Mouse (Mus musculus): ENCODE results near the gene Rab25. TPM values are rescaled to one million over a fixed set of nuclear protein-coding genes. Genes with fewer than 3 reads are reported as not detected.
"Not testable (repeated sequence)": the region's sequence is repeated elsewhere in the genome, so short reads cannot be mapped to it uniquely, and the experiment has no call there.

Rab25 gene
- polyA plus RNA-seq (2015; fragmentation: Nextera tagmentation; extraction: Ambion mirVana): 0.13 and 0.29 TPM in 2 replicates

DNA sequence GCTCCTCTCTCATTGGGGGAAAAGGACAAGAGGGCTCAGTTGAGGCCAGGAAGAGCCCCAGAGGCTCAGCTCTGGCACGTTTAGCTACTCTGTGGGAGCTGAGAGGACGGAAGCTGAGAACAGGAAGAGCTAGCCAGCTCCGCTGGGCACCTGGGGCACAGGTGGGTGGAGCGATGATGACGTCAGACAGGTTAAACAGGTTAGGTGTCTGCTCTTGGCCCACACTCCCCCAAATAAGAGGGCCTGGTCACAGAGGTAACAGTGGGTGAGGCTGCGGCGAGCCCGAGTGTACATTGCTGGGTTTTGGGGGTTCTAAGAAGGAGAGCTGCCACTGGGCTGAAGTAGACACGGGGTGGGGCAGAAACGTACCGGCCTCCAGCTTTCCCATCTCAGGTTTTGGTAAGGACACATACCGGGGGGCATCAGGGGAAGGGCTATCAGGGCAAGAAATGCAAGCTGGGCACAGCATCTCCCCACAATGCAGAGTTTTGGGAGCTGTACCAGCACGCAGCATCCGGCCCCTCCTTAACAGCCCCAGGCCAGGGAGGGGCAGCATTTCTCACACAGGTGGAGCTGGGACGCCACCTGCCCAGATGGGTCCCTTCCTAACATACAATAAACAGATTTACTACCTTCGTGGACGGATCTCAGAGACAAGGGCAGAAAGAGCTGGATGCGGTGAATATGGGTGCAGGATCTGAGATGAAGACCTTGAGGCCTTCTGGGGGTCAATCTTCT lies at the start of gene Rab25:
Gene Rab25 (minus strand): TSS at position 121 of the 738 bp plus-strand sequence.
- H3K27ac ChIP-seq (ENCODE audit: low read depth): no peak within 1 kb of the TSS

DNA sequence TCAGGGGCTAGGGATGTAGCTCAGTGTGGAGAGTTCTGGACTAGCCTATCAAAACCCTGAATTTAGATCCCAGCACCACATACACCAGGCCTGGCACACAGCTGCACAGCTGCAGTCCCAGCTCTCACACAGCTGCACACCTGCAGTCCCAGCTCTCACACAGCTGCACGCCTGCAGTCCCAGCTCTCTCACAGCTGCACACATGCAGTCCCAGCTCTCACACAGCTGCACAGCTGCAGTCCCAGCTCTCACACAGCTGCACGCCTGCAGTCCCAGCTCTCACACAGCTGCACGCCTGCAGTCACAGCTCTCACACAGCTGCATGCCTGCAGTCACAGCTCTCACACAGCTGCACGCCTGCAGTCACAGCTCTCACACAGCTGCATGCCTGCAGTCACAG lies 48.4 kb upstream of the Rab25 start:
- WGBS (ENCODE audit: insufficient replicate concordance): 84% methylated on average over 4 of the region's 4 CpGs

More for the DNA sequence above, at the start of gene Rab25:
- Histone ChIP-seq H3K27me3 (ENCODE audit: insufficient read depth, low read length) (no peaks in the 10 kb centered on the region), H3K9me3 (ENCODE audit: low read length) (no peaks in the 10 kb centered on the region), H3K4me2 (ENCODE audit: low read depth, low read length) (no peak within 1 kb of the TSS), H3K9ac (replicated peaks) (no peak within 1 kb of the TSS), H3K4me1 (ENCODE audit: insufficient read depth) (peaks cover 15% of the 10 kb centered on the region), H3K4me3 (ENCODE audit: low read depth, low read length) (no peak within 1 kb of the TSS), H3K36me3 (replicated peaks; ENCODE audit: insufficient read depth, low read length) (no peaks in the 10 kb centered on the region)
- ATAC-seq (no peak), DNase-seq (no peak)
- no peak for TF ChIP-seq EP300 (IDR thresholded peaks at IDR 0.05; ENCODE audit: low read depth)
- no peak for TF ChIP-seq CTCF (IDR thresholded peaks at IDR 0.05; ENCODE audit: low read depth)
- 75% methylated on average over 18 of the region's 18 CpGs for WGBS (ENCODE audit: insufficient replicate concordance)

DNA sequence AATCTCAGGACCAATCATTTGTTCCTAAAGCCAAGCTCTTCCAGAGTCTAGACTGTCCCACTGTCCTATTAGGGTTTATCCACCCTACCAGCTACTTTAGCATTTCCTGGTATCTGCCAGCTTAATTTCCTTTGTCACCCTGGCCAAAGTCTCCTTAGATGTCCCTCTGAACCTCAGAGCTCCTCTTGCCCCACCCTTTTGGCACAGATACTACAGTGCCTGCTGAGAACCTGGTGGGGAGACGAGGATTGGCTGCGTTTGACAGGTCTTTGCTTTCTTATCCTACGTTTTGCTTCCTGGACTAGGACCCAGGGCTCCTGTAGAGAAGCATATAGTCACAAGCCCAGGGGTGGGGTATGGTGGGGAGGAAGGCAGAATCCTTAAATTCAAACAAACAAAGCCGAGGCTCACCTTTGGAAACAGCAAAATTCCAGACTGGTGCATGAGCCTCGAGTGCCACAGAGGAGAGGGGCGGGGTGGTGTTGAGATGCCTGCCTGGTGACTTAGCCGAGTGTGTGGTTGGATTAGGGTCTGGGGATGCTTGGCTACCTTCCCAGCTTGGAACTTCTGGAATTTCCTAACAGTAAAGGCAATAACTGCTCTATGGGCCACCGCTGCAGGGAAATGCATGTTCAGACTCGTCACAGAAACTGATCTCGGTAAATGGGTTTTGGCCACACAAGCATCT lies 45.9 kb upstream of the Rab25 start:
- H3K9me3 ChIP-seq (ENCODE audit: low read length): no peaks in the 10 kb centered on the region
- ATAC-seq: no peak
- H3K36me3 ChIP-seq (replicated peaks; ENCODE audit: insufficient read depth, low read length): no peaks in the 10 kb centered on the region
- H3K4me2 ChIP-seq (ENCODE audit: low read depth, low read length): no peak overlapping the region
- no peak for TF ChIP-seq CTCF (IDR thresholded peaks at IDR 0.05; ENCODE audit: low read depth)
- TF ChIP-seq EP300 (IDR thresholded peaks at IDR 0.05; ENCODE audit: low read depth): no peak
- H3K4me3 ChIP-seq (ENCODE audit: low read depth, low read length): no peak overlapping the region
- peaks cover 24% of the 10 kb centered on the region for H3K4me1 ChIP-seq (ENCODE audit: insufficient read depth)
- no peaks in the 10 kb centered on the region for H3K27me3 ChIP-seq (ENCODE audit: insufficient read depth, low read length)
- H3K9ac ChIP-seq (replicated peaks): no peak overlapping the region
- no peak for DNase-seq
- no peak overlapping the region for H3K27ac ChIP-seq (ENCODE audit: low read depth)
- 59% methylated on average over 10 of the region's 10 CpGs for WGBS (ENCODE audit: insufficient replicate concordance)

More for the DNA sequence above, 48.4 kb upstream of the Rab25 start:
- H3K4me3 ChIP-seq (ENCODE audit: low read depth, low read length); ATAC-seq; H3K9ac ChIP-seq (replicated peaks); H3K27ac ChIP-seq (ENCODE audit: low read depth); H3K9me3 ChIP-seq (ENCODE audit: low read length); H3K4me2 ChIP-seq (ENCODE audit: low read depth, low read length); H3K27me3 ChIP-seq (ENCODE audit: insufficient read depth, low read length); DNase-seq; H3K36me3 ChIP-seq (replicated peaks; ENCODE audit: insufficient read depth, low read length): not testable (repeated sequence)
- H3K4me1 ChIP-seq (ENCODE audit: insufficient read depth): peaks cover 17% of the 10 kb centered on the region

DNA sequence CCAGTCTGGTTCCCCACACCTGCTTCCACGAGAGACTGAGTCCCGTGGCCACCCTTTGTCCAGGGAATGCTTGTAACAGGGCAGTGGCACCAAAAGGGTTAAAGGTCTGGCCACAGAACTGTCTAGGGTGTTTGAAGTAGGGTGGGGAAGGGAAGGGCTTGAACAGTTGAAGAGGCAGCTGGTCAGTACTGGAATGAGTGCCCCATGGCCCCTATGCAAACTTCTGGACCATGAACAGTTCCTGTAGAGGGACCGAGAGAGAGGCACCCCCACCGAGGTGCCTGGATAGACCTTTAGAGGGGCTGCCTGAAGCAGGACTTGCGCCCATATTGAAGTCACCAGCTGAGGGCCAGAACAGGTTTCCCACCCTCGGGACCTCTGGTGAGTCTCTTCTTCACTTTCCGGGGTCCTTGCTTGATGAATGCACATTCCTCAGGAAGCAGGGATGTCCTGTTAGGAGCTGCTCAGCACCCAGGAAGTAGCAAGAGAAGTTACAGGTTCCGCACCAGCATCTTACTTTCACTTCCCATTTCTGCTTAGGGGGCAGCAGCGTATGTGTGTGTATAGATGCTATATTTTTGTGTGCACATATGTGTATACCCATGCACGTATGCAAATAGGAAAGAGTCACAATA lies 45.0 kb upstream of the Rab25 start:
- peaks cover 24% of the 10 kb centered on the region for H3K4me1 ChIP-seq (ENCODE audit: insufficient read depth)
- peak overlapping the region; percentile 38 for H3K9ac ChIP-seq (replicated peaks)
- no peaks in the 10 kb centered on the region for H3K27me3 ChIP-seq (ENCODE audit: insufficient read depth, low read length)
- peak overlapping the region; percentile 74 for H3K27ac ChIP-seq (ENCODE audit: low read depth)
- peaks cover 2% of the 10 kb centered on the region for H3K36me3 ChIP-seq (replicated peaks; ENCODE audit: insufficient read depth, low read length)
- WGBS (ENCODE audit: insufficient replicate concordance): 26% methylated on average over 10 of the region's 10 CpGs
- DNase-seq (peak; percentile 22), ATAC-seq (0 out of 2 replicates have a peak, but pooled peaks have one; percentile 11)
- no peak for TF ChIP-seq CTCF (IDR thresholded peaks at IDR 0.05; ENCODE audit: low read depth)
- TF ChIP-seq EP300 (IDR thresholded peaks at IDR 0.05; ENCODE audit: low read depth): no peak
- H3K4me3 ChIP-seq (ENCODE audit: low read depth, low read length): peak overlapping the region; percentile 23
- peak overlapping the region; percentile 63 for H3K4me2 ChIP-seq (ENCODE audit: low read depth, low read length)
- no peaks in the 10 kb centered on the region for H3K9me3 ChIP-seq (ENCODE audit: low read length)

DNA sequence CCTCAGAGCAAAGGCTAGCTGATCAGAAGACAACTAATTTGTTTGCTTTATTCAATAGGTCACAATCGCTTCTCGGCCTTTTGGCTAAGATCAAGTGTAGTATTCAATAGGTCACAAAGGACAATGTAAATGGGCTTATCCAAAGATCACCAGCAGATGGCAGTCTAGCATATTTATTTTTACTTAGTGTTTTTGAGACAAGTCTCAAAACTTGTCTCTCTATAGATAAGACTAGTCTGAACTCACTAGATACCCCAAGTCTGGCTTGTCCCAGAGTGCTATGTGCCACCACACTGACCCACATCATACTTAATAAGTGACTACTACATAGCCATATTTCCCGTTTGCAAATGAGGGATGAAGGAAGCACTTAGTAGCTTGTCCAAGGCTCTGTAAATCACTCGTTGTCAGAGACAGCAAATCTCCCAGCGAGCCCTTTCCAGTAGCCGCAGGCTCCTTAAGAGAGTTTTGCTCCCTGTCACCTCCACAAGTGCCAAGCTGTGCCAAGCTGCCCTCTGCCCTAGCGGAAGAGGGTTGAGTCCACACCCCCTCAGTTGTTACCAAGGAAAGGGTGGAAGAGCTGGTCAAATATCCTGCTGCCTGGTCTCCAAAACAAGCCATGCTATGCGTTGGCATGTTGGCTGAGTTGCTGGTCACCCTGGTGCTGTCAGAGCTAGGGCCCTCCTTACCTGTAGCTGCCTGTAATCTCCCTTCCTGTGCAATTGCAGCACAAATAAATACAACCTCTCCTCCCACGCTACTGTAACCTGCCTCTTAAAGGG lies 44.0 kb upstream of the Rab25 start:
- TF ChIP-seq EP300 (IDR thresholded peaks at IDR 0.05; ENCODE audit: low read depth) (no peak), CTCF (IDR thresholded peaks at IDR 0.05; ENCODE audit: low read depth) (peak; percentile 69)
- 19% methylated on average over 9 of the region's 9 CpGs for WGBS (ENCODE audit: insufficient replicate concordance)
- H3K36me3 ChIP-seq (replicated peaks; ENCODE audit: insufficient read depth, low read length): peaks cover 11% of the 10 kb centered on the region
- H3K4me1 ChIP-seq (ENCODE audit: insufficient read depth): peaks cover 24% of the 10 kb centered on the region
- H3K27ac ChIP-seq (ENCODE audit: low read depth): peak overlapping the region; percentile 74
- H3K27me3 ChIP-seq (ENCODE audit: insufficient read depth, low read length): no peaks in the 10 kb centered on the region
- peak overlapping the region; percentile 23 for H3K4me3 ChIP-seq (ENCODE audit: low read depth, low read length)
- DNase-seq (peak; percentile 48), ATAC-seq (peak; percentile 61)
- H3K9ac ChIP-seq (replicated peaks): peak overlapping the region; percentile 17; the same call in 1 of the 2 replicates
- H3K4me2 ChIP-seq (ENCODE audit: low read depth, low read length): peak overlapping the region; percentile 63
- H3K9me3 ChIP-seq (ENCODE audit: low read length): no peaks in the 10 kb centered on the region

Data from liver, postnatal 0 days (tissue).